Mouse (Mus musculus): ENCODE measurements around the gene Myo6.

The Myo6 gene

DNA sequence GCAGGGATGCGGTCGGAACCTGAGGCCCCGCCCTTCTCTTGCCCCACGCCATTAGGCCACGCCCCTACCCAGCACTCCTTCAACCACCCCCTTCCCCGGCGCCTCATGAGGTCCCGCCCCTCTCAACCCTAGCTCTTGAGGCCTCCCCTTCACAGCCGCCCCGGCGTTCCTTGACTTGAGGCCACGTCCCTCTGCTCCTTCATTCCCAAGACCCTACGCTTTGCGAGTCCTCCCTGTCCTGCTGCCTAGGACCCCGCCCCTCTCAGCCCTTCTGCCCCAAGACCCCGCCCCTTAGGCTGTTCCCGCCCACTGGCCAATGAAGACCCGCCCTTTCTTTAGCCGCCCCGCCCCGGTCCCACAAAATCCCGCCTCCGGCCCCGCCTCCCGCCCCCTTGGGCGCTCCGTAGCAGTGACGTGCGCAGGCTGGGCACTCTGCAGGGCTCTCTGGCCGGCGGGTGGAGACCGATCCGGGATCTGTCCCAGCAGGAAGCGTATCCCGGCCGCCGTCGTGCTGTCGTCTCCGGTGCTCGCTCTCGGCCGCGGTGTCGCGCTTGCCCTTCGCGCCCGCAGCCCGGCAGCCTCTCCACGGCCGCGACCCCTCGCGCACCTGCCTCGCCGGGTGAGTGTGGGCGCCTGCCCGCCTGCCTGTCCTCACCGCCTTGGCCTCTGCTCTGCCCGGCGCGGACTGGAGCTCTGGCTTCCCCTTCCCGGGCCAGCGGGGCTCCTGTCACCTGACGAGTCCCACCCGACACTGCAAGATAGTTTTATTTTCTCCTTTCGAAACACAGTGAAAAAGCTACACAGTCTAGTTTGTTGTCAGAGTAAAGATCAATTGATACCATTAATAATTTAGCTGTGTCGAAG, at the start of gene Myo6:
TSS of gene Myo6 (plus strand) at position 421 of the 864 bp plus-strand sequence.
- DNase-seq (ENCODE audit: low spot score), result peak; percentile 93

- no peak for DNase-seq (ENCODE audit: low spot score)
Measured at GRCm38 (mm10) chr9:80145992-80146587, 18.7 kb upstream of the Myo6 start.

GRCm38 (mm10) chr9:80149594-80149993, 15.2 kb upstream of the Myo6 start:
- no peak for DNase-seq (ENCODE audit: low spot score)

GRCm38 (mm10) chr9:80155277-80155676, 9.6 kb upstream of the Myo6 start:
- no peak for DNase-seq (ENCODE audit: low spot score)

DNA sequence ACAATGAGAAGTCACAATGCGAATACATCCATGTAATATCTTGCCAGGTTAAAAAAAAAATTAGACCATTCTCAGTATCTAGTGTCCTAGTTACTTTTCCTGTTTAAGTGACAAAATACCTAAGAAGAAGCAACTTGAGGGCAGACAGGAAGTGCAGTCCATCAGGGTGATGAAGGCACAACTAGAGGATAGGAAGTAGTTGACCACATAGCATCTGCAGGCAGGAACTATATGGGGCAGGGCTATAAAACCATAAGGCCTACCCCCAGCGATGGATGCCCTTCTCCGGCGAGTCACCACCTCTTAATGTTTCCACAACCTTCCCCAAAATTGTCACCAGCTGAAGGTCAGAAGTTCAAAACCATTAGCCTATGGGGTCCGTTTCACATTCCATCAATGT, 8.1 kb upstream of the Myo6 start:
- no peak for DNase-seq (ENCODE audit: low spot score)

DNA sequence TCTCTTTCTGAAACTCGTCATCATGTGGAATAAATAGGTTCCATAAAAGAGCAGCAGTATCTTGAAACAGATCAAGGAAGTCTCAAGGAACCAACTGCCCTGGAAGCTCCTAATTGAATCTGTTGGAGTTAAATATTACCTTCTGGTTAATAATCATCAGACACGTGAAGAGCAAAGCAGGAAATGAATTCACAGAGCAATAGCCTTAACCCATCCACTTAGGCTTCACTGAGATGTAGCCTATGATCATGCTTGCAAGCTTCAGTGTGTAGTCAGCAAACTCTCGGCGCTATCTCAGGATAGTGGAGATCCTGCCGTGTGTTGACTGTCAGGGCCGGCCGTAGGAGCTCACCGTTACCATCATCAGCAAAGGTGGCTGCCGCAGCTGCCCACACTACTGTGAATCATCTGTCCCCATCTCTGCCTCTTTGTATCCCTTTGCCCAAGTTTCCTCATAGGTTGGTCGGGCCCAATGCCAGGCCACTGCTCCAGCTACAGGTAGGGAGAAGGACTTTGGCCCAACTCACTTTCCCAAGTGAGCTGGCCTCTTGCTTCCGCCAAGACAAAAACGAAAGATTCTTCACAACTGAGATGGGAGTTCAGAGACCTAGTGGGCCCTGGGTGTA, 6.9 kb upstream of the Myo6 start:
- DNase-seq (ENCODE audit: low spot score), result no peak

DNA sequence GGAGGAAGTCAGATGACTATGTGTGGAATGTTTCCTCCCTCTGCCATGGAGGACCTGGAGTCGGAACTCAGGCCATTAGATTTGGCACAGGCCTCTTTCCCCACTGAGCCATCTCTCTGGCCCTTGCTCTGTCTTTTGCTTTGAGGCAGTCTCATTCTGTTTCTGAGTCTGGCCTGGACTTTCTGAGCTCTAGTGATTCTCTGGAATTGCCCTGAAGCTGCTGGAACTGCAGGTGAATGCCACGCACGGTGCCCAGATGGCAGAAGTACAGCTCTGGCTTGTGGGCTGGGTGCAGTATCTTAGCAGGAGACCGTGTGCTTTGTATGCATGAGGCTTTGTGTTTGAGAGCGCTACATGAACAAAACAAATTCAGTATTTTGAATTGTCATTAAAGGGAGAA, 5.9 kb upstream of the Myo6 start:
- DNase-seq (ENCODE audit: low spot score), result no peak

DNA sequence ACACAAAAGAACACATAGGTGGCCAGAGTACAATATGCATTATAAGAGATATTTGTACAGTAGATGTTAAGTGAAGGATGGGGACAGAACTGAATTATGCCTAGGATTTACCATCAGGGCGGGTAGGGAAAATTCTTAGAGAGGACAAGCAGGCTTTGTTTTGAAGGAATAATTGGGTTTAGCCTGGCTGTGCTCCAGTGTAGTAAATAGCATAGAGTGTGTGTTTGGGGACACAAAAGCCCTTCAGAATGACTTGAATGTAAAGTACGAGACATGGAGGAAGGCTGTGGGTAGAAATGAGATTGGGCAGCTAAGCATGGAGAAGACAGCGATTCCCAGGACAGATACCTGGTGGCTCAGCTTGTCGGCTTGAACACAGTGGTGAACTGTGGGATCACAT, 3.4 kb upstream of the Myo6 start:
- no peak for DNase-seq (ENCODE audit: low spot score)

- DNase-seq (ENCODE audit: low spot score), result no peak
Measured at GRCm38 (mm10) chr9:80163126-80163723, 1.6 kb upstream of the Myo6 start.

GRCm38 (mm10) chr9:80164191-80164590, 640 bp upstream of the Myo6 start:
- peak; percentile 14 for DNase-seq (ENCODE audit: low spot score)

- no peak for DNase-seq (ENCODE audit: low spot score)
Measured at GRCm38 (mm10) chr9:80165690-80166089, 859 bp downstream of the Myo6 start.

DNA sequence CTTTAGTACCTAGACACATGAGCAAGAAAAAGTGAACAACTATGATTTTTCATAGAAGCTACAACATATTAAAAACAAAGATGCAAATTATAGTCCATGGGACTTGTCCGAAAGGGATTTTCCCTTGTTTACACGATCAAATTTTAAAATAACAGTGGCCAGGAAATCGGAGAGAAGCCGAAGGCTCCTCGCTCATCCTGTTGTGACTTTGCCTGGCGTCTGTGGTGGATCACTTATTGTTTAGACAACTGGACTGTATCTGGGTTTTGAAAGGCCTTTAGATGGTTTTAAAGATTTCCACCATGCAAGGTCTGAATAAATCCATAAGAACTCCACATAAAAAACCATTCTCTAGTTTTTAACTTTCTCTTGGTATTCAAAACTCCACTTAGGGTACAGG, 1.6 kb downstream of the Myo6 start:
- no peak for DNase-seq (ENCODE audit: low spot score)

- DNase-seq (ENCODE audit: low spot score), result no peak
Measured at GRCm38 (mm10) chr9:80167089-80167488, 2.3 kb downstream of the Myo6 start.

GRCm38 (mm10) chr9:80169551-80169950, 4.7 kb downstream of the Myo6 start:
- DNase-seq (ENCODE audit: low spot score), result no peak

GRCm38 (mm10) chr9:80171241-80171640, 6.4 kb downstream of the Myo6 start:
- no peak for DNase-seq (ENCODE audit: low spot score)

GRCm38 (mm10) chr9:80172396-80173222, 7.8 kb downstream of the Myo6 start:
- DNase-seq (ENCODE audit: low spot score), result no peak

- peak; percentile 67 for DNase-seq (ENCODE audit: low spot score)
Measured at GRCm38 (mm10) chr9:80173629-80174028, 8.8 kb downstream of the Myo6 start.

DNA sequence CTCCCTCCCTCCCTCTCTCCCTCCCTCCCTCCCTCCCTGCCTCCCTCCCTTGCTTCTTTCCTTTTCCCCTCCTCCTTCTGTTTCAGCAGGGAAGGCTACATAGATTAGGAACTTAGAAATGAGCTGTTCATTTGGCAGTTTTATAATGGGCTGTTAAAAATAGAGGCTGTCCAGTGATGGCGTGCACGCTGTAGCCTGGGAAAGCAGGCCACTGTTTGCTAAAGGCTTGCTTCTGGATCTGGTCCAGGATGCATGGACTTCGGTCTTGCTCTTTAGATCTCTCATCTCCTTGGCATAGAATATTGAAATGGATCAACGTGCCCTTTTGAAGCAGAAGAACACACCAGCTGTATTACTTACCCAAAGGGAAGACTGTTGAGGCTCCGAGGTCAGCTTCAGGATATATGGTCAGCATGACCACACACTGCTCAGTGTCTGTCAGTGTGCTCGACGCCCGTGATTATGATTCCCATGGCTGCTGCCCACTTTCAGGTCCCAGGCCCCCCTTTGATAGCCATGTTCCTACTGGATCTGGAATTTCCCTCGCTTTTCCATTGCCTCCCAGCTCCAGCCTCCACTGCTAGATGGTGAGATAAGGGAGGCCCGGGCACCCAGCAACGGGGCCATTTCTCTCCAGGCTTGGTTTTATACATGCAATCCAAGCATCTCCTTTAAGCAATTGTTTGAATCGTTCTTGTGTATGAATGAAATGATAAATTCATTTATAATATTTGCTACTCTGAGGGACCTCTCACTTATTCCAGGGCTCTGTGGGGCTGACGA, 12.1 kb downstream of the Myo6 start:
- DNase-seq (ENCODE audit: low spot score), result no peak

GRCm38 (mm10) chr9:80178670-80179069, 13.8 kb downstream of the Myo6 start:
- no peak for DNase-seq (ENCODE audit: low spot score)

DNA sequence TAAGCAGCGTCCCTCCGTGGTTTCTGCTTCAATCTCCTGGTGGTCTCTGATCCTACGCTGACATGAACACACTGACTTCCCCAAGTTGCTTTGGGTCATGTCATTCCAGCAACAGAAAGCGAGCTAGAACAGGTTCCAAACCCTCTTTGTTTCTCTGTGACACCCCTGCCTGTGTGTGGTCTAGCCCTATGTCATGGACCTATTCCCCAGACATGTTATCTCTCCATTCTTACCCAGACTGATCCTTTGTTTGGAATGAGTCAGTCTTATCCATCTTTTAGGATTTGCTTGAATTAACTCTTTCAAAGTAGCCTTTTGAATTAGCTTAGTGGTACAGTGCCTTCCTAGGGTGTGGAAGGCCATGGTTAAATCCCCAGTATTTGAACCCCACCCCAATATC, 14.9 kb downstream of the Myo6 start:
- no peak for DNase-seq (ENCODE audit: low spot score)

- no peak for DNase-seq (ENCODE audit: low spot score)
Measured at GRCm38 (mm10) chr9:80180771-80181170, 15.9 kb downstream of the Myo6 start.

All from testis, postnatal 14 days (tissue).